Mouse (Mus musculus) E14TG2a.4 (cell line): Measurements from ENCODE around the gene Rfesd.

Source experiments
- H3K27me3 ChIP-seq: 2 replicates; pipeline ENCODE4 v1.6.1; 2014; ENCODE audit warnings: low read length, control low read depth; ENCODE audit not compliant: insufficient read depth
- H3K36me3 ChIP-seq: 2 replicates; pipeline ENCODE4 v1.6.1; 2014; ENCODE audit warnings: low read length, control low read depth; ENCODE audit not compliant: insufficient read depth
- H3K4me1 ChIP-seq: replicated peaks from 2 replicates; pipeline ENCODE4 v1.6.1; 2014; ENCODE audit warnings: low read depth, low read length, control low read depth
- H3K4me3 ChIP-seq: replicated peaks from 2 replicates; pipeline ENCODE4 v1.5.1; 2014; ENCODE audit warnings: mild to moderate bottlenecking, low read length
- H3K9me3 ChIP-seq: 2 replicates; pipeline ENCODE4 v1.6.1; 2014; ENCODE audit warnings: low read length, control low read depth
- CTCF ChIP-seq: conservative IDR thresholded peaks from 2 replicates; pipeline ENCODE4 v1.5.1; 2014; ENCODE audit warnings: low read length
- NANOG ChIP-seq: IDR thresholded peaks from 2 replicates; pipeline ENCODE4 v1.6.1; 2014; ENCODE audit warnings: borderline replicate concordance, low read length, mixed read lengths
- POU5F1 ChIP-seq: IDR thresholded peaks from 2 replicates; pipeline ENCODE4 v1.6.1; 2014; ENCODE audit warnings: low read length, borderline replicate concordance

Gene Rfesd

GRCm38 (mm10) chr13:75966850-75967249 lies 51.7 kb downstream of the Rfesd start, which contains the start of gene Spata9:
TSS of gene Spata9 (plus strand) at chr13:75967150.
- H3K27me3 ChIP-seq: no peaks in the 10 kb centered on the region
- no peaks in the 10 kb centered on the region for H3K4me1 ChIP-seq
- TF ChIP-seq CTCF: no peak
- no peak for TF ChIP-seq POU5F1
- no peak for TF ChIP-seq NANOG
- H3K9me3 ChIP-seq: no peaks in the 10 kb centered on the region
- no peak within 1 kb of the TSS for H3K4me3 ChIP-seq
- H3K36me3 ChIP-seq: no peaks in the 10 kb centered on the region

DNA sequence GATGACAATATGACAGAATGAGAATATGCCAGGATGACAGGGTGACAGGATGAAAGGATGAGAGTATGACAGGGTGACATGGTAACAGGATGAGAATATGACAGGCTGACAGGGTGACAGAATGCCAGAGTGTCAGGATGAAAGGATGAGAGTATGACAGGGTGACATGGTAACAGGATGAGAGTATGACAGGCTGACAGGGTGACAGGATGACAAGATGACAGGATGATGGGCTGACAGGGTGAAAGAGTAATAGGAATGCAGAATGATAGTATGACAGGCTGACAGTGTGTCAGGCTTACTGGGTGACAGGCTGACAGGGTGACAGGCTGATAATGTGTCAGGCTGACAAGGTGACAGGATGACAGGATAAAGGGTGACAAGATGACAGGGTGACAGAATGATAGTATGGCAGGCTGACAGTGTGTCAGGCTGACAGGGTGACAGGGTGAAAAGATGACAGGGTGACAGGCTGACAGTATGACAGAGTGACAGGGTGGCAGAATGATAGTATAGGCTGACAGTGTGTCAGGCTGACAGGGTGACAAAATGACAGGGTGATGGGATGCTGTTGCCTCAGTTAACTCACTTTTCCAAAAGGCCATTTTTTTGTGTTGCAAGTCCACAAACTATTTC lies 63.0 kb downstream of the Rfesd start:
- no peak for TF ChIP-seq POU5F1
- no peak for TF ChIP-seq CTCF
- no peak for TF ChIP-seq NANOG
- H3K4me1 ChIP-seq: no peaks in the 10 kb centered on the region
- no peak overlapping the region for H3K4me3 ChIP-seq

More for the DNA sequence above, 63.0 kb downstream of the Rfesd start:
- no peaks in the 10 kb centered on the region for H3K36me3 ChIP-seq
- H3K27me3 ChIP-seq: no peaks in the 10 kb centered on the region
- H3K9me3 ChIP-seq: no peaks in the 10 kb centered on the region
